Mouse (Mus musculus) heart, embryonic 16.5 days (tissue): Measurements from ENCODE around the gene Ppp2r1b. TPM values are rescaled to one million over a fixed set of nuclear protein-coding genes. Genes with fewer than 3 reads are reported as not detected.
A peak's percentile ranks its signal among the peaks of the same experiment; 100 is the strongest.
"Not testable (repeated sequence)": the region's sequence is repeated elsewhere in the genome, so short reads cannot be mapped to it uniquely, and the experiment has no call there.

Experiments used
- ATAC-seq: fragments of 200-750 bp; cut with Nextera tagmentation; replicated peaks from 2 replicates; pipeline ENCODE4 v1.8.0; 2017; ENCODE audit warnings: moderate number of reproducible peaks; ENCODE audit not compliant: insufficient read depth, low FRiP score; ENCODE audit errors: extremely low read depth
- H3K27ac ChIP-seq: fragments of 300-500 bp; sonication (generic); 2 replicates; pipeline ENCODE4 v1.5.1; 2014; ENCODE audit warnings: mild to moderate bottlenecking, low read length, control low read depth, moderate library complexity
- H3K27me3 ChIP-seq: fragments of 300-500 bp; sonication (generic); 2 replicates; pipeline ENCODE4 v1.6.1; 2014; ENCODE audit warnings: low read length, mixed read lengths; ENCODE audit not compliant: control insufficient read depth, insufficient read depth
- H3K36me3 ChIP-seq: fragments of 300-500 bp; sonication (generic); 2 replicates; pipeline ENCODE4 v1.6.1; 2014; ENCODE audit not compliant: control insufficient read depth, insufficient read depth
- H3K4me1 ChIP-seq: fragments of 300-500 bp; sonication (generic); 2 replicates; pipeline ENCODE4 v1.6.1; 2014; ENCODE audit warnings: low read length, mixed read lengths; ENCODE audit not compliant: control insufficient read depth, insufficient read depth
- H3K4me2 ChIP-seq: fragments of 300-500 bp; sonication (generic); 2 replicates; pipeline ENCODE4 v1.6.1; 2014; ENCODE audit warnings: low read depth, mild to moderate bottlenecking, control low read depth, low read length
- H3K4me3 ChIP-seq: fragments of 300-500 bp; sonication (generic); 2 replicates; pipeline ENCODE4 v1.5.1; 2014; ENCODE audit warnings: mild to moderate bottlenecking, control low read depth, low read length
- H3K9ac ChIP-seq: fragments of 300-500 bp; sonication (generic); 2 replicates; pipeline ENCODE4 v1.6.1; 2014; ENCODE audit warnings: low read length, control low read depth
- H3K9me3 ChIP-seq: fragments of 300-500 bp; sonication (generic); replicated peaks from 2 replicates; pipeline ENCODE4 v1.6.1; 2016; ENCODE audit warnings: low read length; ENCODE audit not compliant: control insufficient read depth
- WGBS: fragments of 180-500 bp; shearing (Covaris S2); extraction: QIAGEN DNeasy Blood & Tissue Kit; methylation state at CpG from one replicate; pipeline ENCODE4 v1.1.7; 2014; 5-methylcytosine and 5-hydroxymethylcytosine counted together
- polyA plus RNA-seq: library from polyadenylated mRNA; unstranded; fragments of >200 nt; fragmentation: Nextera tagmentation; extraction: Ambion mirVana; gene quantifications from 2 replicates; pipeline ENCODE4 v1.2.1, GENCODE M21; 2015

The Ppp2r1b gene
- polyA plus RNA-seq, 1 experiment from 2014 or later: 41.8 TPM

GRCm38 (mm10) chr9:50831514-50831913 is 13.6 kb upstream of the Ppp2r1b start:
- H3K27ac ChIP-seq: no peak overlapping the region
- H3K4me1 ChIP-seq: no peaks in the 10 kb centered on the region
- WGBS: 92% methylated on average over 5 of the region's 5 CpGs
- no peaks in the 10 kb centered on the region for H3K9me3 ChIP-seq
- ATAC-seq: no peak
- H3K27me3 ChIP-seq: no peaks in the 10 kb centered on the region
- no peak overlapping the region for H3K4me2 ChIP-seq
- H3K36me3 ChIP-seq: peaks cover 11% of the 10 kb centered on the region
- H3K4me3 ChIP-seq: no peak overlapping the region
- no peak overlapping the region for H3K9ac ChIP-seq

GRCm38 (mm10) chr9:50832162-50832561 is 12.9 kb upstream of the Ppp2r1b start:
- Histone ChIP-seq H3K4me3 (no peak overlapping the region), H3K27ac (no peak overlapping the region), H3K27me3 (no peaks in the 10 kb centered on the region), H3K36me3 (peaks cover 11% of the 10 kb centered on the region), H3K4me2 (no peak overlapping the region), H3K4me1 (no peaks in the 10 kb centered on the region), H3K9ac (no peak overlapping the region), H3K9me3 (no peaks in the 10 kb centered on the region)
- WGBS: 95% methylated on average over 4 of the region's 4 CpGs
- ATAC-seq: no peak

GRCm38 (mm10) chr9:50832582-50832981 is 12.5 kb upstream of the Ppp2r1b start:
- ATAC-seq: not testable (repeated sequence)
- WGBS: 68% methylated on average over 2 of the region's 2 CpGs

GRCm38 (mm10) chr9:50833786-50834185 is 11.3 kb upstream of the Ppp2r1b start:
- Histone ChIP-seq H3K27me3 (no peaks in the 10 kb centered on the region), H3K9ac (no peak overlapping the region), H3K36me3 (peaks cover 6% of the 10 kb centered on the region), H3K4me3 (no peak overlapping the region), H3K9me3 (no peaks in the 10 kb centered on the region), H3K27ac (no peak overlapping the region), H3K4me2 (no peak overlapping the region), H3K4me1 (no peaks in the 10 kb centered on the region)
- 64% methylated on average over 8 of the region's 8 CpGs for WGBS
- no peak for ATAC-seq

More at GRCm38 (mm10) chr9:50832582-50832981, 12.5 kb upstream of the Ppp2r1b start:
- H3K9me3 ChIP-seq, H3K27ac ChIP-seq, H3K9ac ChIP-seq, H3K4me2 ChIP-seq, H3K4me3 ChIP-seq, H3K4me1 ChIP-seq, H3K27me3 ChIP-seq: not testable (repeated sequence)
- H3K36me3 ChIP-seq: peaks cover 11% of the 10 kb centered on the region

- WGBS: 83% methylated on average over 10 of the region's 10 CpGs
- no peak overlapping the region for H3K4me3 ChIP-seq
These were observed 9.9 kb upstream of the Ppp2r1b start for GRCm38 (mm10) chr9:50835068-50835705.

GRCm38 (mm10) chr9:50836097-50836496 is 9.0 kb upstream of the Ppp2r1b start:
- H3K4me2 ChIP-seq: no peak overlapping the region
- WGBS: 73% methylated on average over 4 of the region's 4 CpGs

More at GRCm38 (mm10) chr9:50835068-50835705, 9.9 kb upstream of the Ppp2r1b start:
- Histone ChIP-seq H3K4me1 (no peaks in the 10 kb centered on the region), H3K9me3 (no peaks in the 10 kb centered on the region), H3K27me3 (no peaks in the 10 kb centered on the region), H3K36me3 (0 out of 2 replicates have a peak, but pooled peaks cover 2% of the 10 kb centered on the region), H3K4me2 (no peak overlapping the region), H3K9ac (no peak overlapping the region), H3K27ac (no peak overlapping the region)
- ATAC-seq: no peak

DNA sequence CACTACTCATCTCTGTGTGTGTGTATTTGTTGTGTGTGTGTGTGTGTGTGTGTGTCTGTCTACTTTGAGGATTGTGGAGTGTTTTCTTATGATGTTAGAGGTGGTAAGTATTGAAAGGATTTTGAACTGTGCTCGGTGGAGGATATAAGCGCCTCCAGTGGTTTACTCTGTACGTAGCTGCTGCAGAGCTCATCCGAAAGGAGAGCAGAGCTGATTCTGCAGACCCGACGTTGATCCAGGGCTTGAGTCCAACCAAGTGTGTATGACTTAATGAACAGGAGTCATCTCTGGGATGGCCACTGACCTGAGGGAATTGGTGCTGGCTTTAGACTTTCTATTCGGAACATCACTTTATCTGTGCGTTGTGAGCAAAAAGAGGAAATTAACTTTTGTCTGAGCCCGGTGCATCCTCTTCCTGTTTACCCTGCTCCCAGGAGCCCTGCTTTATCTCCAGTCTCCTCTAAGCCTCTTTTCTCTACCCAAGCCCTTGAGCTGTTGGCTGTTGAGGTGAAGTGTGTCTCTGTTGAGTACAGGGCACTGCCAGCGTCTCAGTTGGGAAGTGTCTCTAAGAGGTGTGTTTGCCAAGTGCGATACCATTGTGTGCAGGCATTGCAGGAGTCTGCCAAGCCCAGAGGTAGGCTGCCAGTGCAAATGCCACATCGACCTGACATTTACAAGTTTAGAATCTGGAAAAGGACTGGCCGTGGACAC is 3.9 kb upstream of the Ppp2r1b start:
- Histone ChIP-seq H3K4me2 (peak overlapping the region; percentile 22; the same call in 1 of the 2 replicates), H3K4me3 (no peak overlapping the region), H3K36me3 (peaks cover 5% of the 10 kb centered on the region; the same call in 1 of the 2 replicates), H3K9me3 (no peaks in the 10 kb centered on the region), H3K27me3 (no peaks in the 10 kb centered on the region), H3K9ac (no peak overlapping the region), H3K4me1 (peaks cover 7% of the 10 kb centered on the region), H3K27ac (0 out of 2 replicates have a peak overlapping the region, but pooled peaks have one; percentile 15)
- 66% methylated on average over 13 of the region's 13 CpGs for WGBS
- ATAC-seq: no peak

More at GRCm38 (mm10) chr9:50836097-50836496, 9.0 kb upstream of the Ppp2r1b start:
- Histone ChIP-seq H3K9me3 (no peaks in the 10 kb centered on the region), H3K27me3 (no peaks in the 10 kb centered on the region), H3K9ac (no peak overlapping the region), H3K4me3 (no peak overlapping the region), H3K36me3 (0 out of 2 replicates have a peak, but pooled peaks cover 2% of the 10 kb centered on the region), H3K4me1 (peaks cover under 1% of the 10 kb centered on the region), H3K27ac (no peak overlapping the region)
- ATAC-seq: no peak

DNA sequence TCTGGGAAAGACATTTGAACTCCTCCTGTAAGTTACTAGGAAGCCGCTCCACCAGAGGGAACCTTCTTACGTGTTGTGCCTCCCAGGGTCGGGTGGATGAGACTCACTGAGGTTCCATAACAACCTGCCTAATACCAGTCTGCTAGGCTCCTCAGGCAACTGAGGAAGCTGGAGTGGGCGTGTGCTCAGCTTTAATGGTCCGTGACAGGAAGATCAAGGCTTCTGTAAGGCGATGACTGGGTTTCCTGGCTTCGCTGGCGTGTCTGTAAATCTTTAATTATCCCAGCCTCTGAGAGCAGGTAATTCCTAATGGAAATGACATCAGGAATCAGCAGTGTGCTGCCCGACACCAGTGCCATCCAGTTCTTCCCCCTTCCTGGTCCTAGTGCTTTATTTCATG is 446 bp downstream of the Ppp2r1b start:
- peaks cover 5% of the 10 kb centered on the region; the same call in 1 of the 2 replicates for H3K36me3 ChIP-seq
- H3K9ac ChIP-seq: no peak overlapping the region
- ATAC-seq: no peak
- H3K4me1 ChIP-seq: peaks cover 14% of the 10 kb centered on the region
- H3K9me3 ChIP-seq: no peaks in the 10 kb centered on the region
- 81% methylated on average over 9 of the region's 9 CpGs for WGBS
- no peak overlapping the region for H3K27ac ChIP-seq
- H3K4me3 ChIP-seq: no peak overlapping the region
- H3K4me2 ChIP-seq: no peak overlapping the region
- no peaks in the 10 kb centered on the region for H3K27me3 ChIP-seq

GRCm38 (mm10) chr9:50847133-50847532 is 2.0 kb downstream of the Ppp2r1b start:
- no peak overlapping the region for H3K27ac ChIP-seq

More at GRCm38 (mm10) chr9:50847133-50847532, 2.0 kb downstream of the Ppp2r1b start:
- Histone ChIP-seq H3K4me2 (no peak overlapping the region), H3K36me3 (peaks cover 5% of the 10 kb centered on the region; the same call in 1 of the 2 replicates), H3K9ac (no peak overlapping the region), H3K4me3 (no peak overlapping the region), H3K4me1 (peaks cover 15% of the 10 kb centered on the region), H3K27me3 (no peaks in the 10 kb centered on the region), H3K9me3 (no peaks in the 10 kb centered on the region)
- ATAC-seq: no peak
- 81% methylated on average over 6 of the region's 6 CpGs for WGBS
